8 mouse cellular contexts compared by ENCODE assay signal in the genomic region with DNA sequence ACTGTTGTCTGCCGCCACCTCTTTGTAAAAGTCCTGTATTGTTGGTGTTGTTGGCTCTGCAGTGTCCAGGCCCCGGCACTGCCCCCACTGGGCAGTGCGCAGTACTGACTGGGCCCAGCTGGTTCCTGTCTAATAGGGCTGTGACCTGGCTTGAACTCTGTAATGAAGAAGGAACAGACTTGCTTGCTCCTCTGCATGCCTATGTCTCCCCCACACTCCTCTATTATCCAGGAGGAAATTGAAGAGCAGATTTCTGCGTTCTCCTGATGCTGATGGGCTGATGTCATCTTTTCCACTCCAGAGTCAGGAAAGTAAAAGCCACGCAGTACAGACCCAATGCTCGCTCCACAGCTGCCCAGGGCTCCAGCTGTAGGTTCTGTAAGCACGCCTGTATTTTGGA.
DNase-seq lines count a peak whose midpoint lies in the region; ATAC-seq and TF ChIP-seq lines count a peak whose summit lies in the region.

No protein-coding gene starts in this region.

- 37% methylated on average over 7 of the region's 7 CpGs for WGBS in liver, adult 2 months
- WGBS in heart, embryonic 11.5 days (ENCODE audit: insufficient replicate concordance), result 56% methylated on average over 7 of the region's 7 CpGs

- no peaks in the 10 kb centered on the region for H3K27me3 ChIP-seq in liver, adult 2 months (ENCODE audit: control insufficient read depth, insufficient read depth, low read length)
- no peaks in the 10 kb centered on the region for H3K27me3 ChIP-seq in heart, embryonic 11.5 days (ENCODE audit: control insufficient read depth, insufficient read depth, low read length)

- no peak overlapping the region for H3K4me2 ChIP-seq in heart, embryonic 11.5 days

- peak; percentile 45; the same call in 1 of the 2 replicates for ATAC-seq in heart, embryonic 11.5 days (replicated peaks; ENCODE audit: insufficient number of reproducible peaks, low FRiP score, low TSS enrichment)

- peak overlapping the region; percentile 5; the same call in 1 of the 2 replicates for H3K9ac ChIP-seq in liver, adult 2 months (ENCODE audit: low read depth, low read length)
- H3K9ac ChIP-seq in heart, embryonic 11.5 days (ENCODE audit: low read depth, low read length), result no peak overlapping the region

- peak overlapping the region; percentile 75 for H3K27ac ChIP-seq in liver, adult 2 months (replicated peaks; ENCODE audit: insufficient read depth, low read depth, low read length)
- H3K27ac ChIP-seq in heart, embryonic 11.5 days (ENCODE audit: low read depth, low read length), result no peak overlapping the region

- peaks cover 3% of the 10 kb centered on the region; the same call in 1 of the 2 replicates for H3K36me3 ChIP-seq in liver, adult 2 months (ENCODE audit: control insufficient read depth, insufficient read depth, low read length)
- peaks cover 3% of the 10 kb centered on the region for H3K36me3 ChIP-seq in heart, embryonic 11.5 days (ENCODE audit: control insufficient read depth, insufficient read depth, low read length)

- peaks cover 38% of the 10 kb centered on the region for H3K79me2 ChIP-seq in liver, adult 2 months (ENCODE audit: control insufficient read depth, insufficient read depth, low read length)

- TF ChIP-seq POLR2A in liver, adult 2 months (IDR thresholded peaks at IDR 0.05; ENCODE audit: extremely low read depth, insufficient read depth, low read length), result no peak

- H3K4me1 ChIP-seq in liver, adult 2 months (ENCODE audit: control insufficient read depth, insufficient read depth, low read length), result peaks cover 68% of the 10 kb centered on the region
- H3K4me1 ChIP-seq in heart, embryonic 11.5 days (ENCODE audit: control insufficient read depth, insufficient read depth, low read length), result peaks cover 73% of the 10 kb centered on the region

- H3K4me3 ChIP-seq in liver, adult 2 months (ENCODE audit: insufficient read depth, low read depth, low read length), result no peak overlapping the region
- H3K4me3 ChIP-seq in heart, embryonic 11.5 days (ENCODE audit: low read depth, low read length), result no peak overlapping the region

- no peaks in the 10 kb centered on the region for H3K9me3 ChIP-seq in heart, embryonic 11.5 days (replicated peaks; ENCODE audit: control insufficient read depth, low read length)

- peak; percentile 84 for TF ChIP-seq CTCF in liver, adult 2 months (IDR thresholded peaks at IDR 0.05; ENCODE audit: low read depth, low read length)

- DNase-seq in liver, adult 2 months (ENCODE audit: extremely low read depth, low read depth, low spot score), result peak; percentile 72
- no peak for DNase-seq in liver
- peak; percentile 82 to 88 for DNase-seq in kidney, postnatal 36 days
- peak; percentile 64 for DNase-seq in mesoderm, embryonic 11.5 days (ENCODE audit: low read depth, low spot score)
- no peak for DNase-seq in spleen, postnatal 10 days (ENCODE audit: low spot score in 2 of 2)
- no peak for DNase-seq in layer of hippocampus, postnatal 10 days (ENCODE audit: low spot score in 2 of 2)
- DNase-seq in cerebellum, adult 8-10 months, result no peak

Comparison
In these comparisons a context has a peak if more than half of its experiments do, and no peak if none do; other contexts are left out.
1. DNase-seq: peak in liver, adult 2 months (single experiment), kidney, postnatal 36 days (2 of 2) and mesoderm, embryonic 11.5 days (single experiment); none in liver (single experiment), spleen, postnatal 10 days (0 of 2), layer of hippocampus, postnatal 10 days (0 of 2) and cerebellum, adult 8-10 months (single experiment).